Mouse (Mus musculus): ENCODE data around the gene Ckm. TPM values are rescaled to one million over a fixed set of nuclear protein-coding genes. Genes with fewer than 3 reads are reported as not detected.

Gene Ckm
- total and polyA plus RNA-seq, 3 experiments, result not detected

DNA sequence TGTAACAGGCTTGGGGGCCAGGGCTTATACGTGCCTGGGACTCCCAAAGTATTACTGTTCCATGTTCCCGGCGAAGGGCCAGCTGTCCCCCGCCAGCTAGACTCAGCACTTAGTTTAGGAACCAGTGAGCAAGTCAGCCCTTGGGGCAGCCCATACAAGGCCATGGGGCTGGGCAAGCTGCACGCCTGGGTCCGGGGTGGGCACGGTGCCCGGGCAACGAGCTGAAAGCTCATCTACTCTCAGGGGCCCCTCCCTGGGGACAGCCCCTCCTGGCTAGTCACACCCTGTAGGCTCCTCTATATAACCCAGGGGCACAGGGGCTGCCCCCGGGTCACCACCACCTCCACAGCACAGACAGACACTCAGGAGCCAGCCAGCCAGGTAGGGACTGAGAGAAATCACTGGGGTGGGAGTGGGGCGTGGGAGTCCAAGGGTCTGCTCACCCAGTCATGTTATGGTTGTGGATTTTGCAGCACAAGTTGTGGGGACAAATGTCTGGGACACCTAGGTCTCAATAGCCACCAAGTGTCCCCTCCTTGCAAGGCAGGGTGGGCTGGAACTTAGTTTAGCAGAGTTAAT, 6.3 kb downstream of the Ckm start:
- H3K9me3 ChIP-seq (replicated peaks; ENCODE audit: insufficient read depth, low read length), result no peaks in the 10 kb centered on the region
- H3K27ac ChIP-seq (ENCODE audit: control insufficient read depth, low read depth, low read length), result no peak overlapping the region
- DNase-seq (ENCODE audit: low read depth, low spot score), result no peak
- H3K27me3 ChIP-seq (ENCODE audit: control insufficient read depth in 1 of 2, insufficient read depth in 2 of 2, low read length in 2 of 2), result peaks cover 0 to 2% of the 10 kb centered on the region in 2 experiments; a peak in 1 of 4 replicates
- TF ChIP-seq GATA1 (IDR thresholded peaks at IDR 0.05; ENCODE audit: low read depth, low read length) (no peak), TAL1 (IDR thresholded peaks at IDR 0.05; ENCODE audit: low read length) (no peak), RAD21 (IDR thresholded peaks at IDR 0.05; ENCODE audit: low read depth, low read length) (no peak), ZNF384 (IDR thresholded peaks at IDR 0.05; ENCODE audit: low read depth, low read length) (no peak)
- no peaks in the 10 kb centered on the region for H3K36me3 ChIP-seq (ENCODE audit: control insufficient read depth in 1 of 2, insufficient read depth in 2 of 2, low read length in 2 of 2)
- no peak overlapping the region for H3K4me3 ChIP-seq (ENCODE audit: control insufficient read depth in 1 of 2, insufficient read depth in 1 of 2, low read depth in 2 of 2, low read length in 2 of 2)
- no peaks in the 10 kb centered on the region for H3K4me1 ChIP-seq (ENCODE audit: control insufficient read depth in 1 of 2, insufficient read depth in 2 of 2, low read length in 2 of 2)
- H3K9ac ChIP-seq (ENCODE audit: control insufficient read depth, low read depth, low read length, poor library complexity, severe bottlenecking), result no peak overlapping the region
- H3K79me2 ChIP-seq (ENCODE audit: control insufficient read depth, insufficient read depth, low read length, poor library complexity), result no peaks in the 10 kb centered on the region

GRCm38 (mm10) chr7:19411783-19412182, 7.2 kb downstream of the Ckm start:
- Histone ChIP-seq H3K9me3 (replicated peaks; ENCODE audit: insufficient read depth, low read length) (no peaks in the 10 kb centered on the region), H3K27me3 (ENCODE audit: control insufficient read depth in 1 of 2, insufficient read depth in 2 of 2, low read length in 2 of 2) (peaks cover 0 to 2% of the 10 kb centered on the region in 2 experiments; a peak in 1 of 4 replicates), H3K36me3 (ENCODE audit: control insufficient read depth in 1 of 2, insufficient read depth in 2 of 2, low read length in 2 of 2) (no peaks in the 10 kb centered on the region), H3K4me1 (ENCODE audit: control insufficient read depth in 1 of 2, insufficient read depth in 2 of 2, low read length in 2 of 2) (no peaks in the 10 kb centered on the region), H3K9ac (ENCODE audit: control insufficient read depth, low read depth, low read length, poor library complexity, severe bottlenecking) (no peak overlapping the region), H3K27ac (ENCODE audit: control insufficient read depth, low read depth, low read length) (no peak overlapping the region), H3K4me3 (ENCODE audit: control insufficient read depth in 1 of 2, insufficient read depth in 1 of 2, low read depth in 2 of 2, low read length in 2 of 2) (no peak overlapping the region), H3K79me2 (ENCODE audit: control insufficient read depth, insufficient read depth, low read length, poor library complexity) (no peaks in the 10 kb centered on the region)
- TF ChIP-seq GABPA (IDR thresholded peaks at IDR 0.05; ENCODE audit: low read depth, low read length) (no peak), RCOR1 (IDR thresholded peaks at IDR 0.05; ENCODE audit: low read depth, low read length) (no peak), MYB (IDR thresholded peaks at IDR 0.05; ENCODE audit: low read depth, low read length) (no peak), ETS1 (IDR thresholded peaks at IDR 0.05; ENCODE audit: low read depth, low read length) (no peak), CHD1 (IDR thresholded peaks at IDR 0.05; ENCODE audit: low read depth, low read length) (no peak), POLR2AphosphoS2 (IDR thresholded peaks at IDR 0.05; ENCODE audit: low read length) (no peak)
- no peak for DNase-seq (ENCODE audit: low read depth, low spot score)

DNA sequence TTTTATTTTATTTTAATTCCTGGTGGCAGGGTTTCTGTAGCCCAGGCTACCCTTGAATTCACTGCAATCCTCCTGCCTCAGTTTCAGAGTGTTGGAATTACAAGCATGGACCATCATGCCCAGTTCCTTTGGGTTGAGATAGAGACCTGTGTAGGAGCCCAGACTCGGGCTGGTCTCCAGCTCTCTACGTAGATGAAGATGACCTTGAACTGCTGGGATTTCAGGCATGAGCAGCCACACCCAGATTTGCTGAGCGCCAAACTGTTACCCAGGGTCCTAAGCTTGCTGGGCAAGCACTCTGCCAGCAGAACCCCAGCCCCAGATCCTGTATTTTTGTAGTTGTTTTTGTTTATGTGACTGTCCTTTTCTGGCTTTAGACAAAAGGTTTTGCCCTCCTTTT, 8.9 kb downstream of the Ckm start:
- TF ChIP-seq CHD1 (IDR thresholded peaks at IDR 0.05; ENCODE audit: low read depth, low read length) (no peak), GATA1 (IDR thresholded peaks at IDR 0.05; ENCODE audit: low read depth, low read length) (no peak), NRF1 (IDR thresholded peaks at IDR 0.05; ENCODE audit: insufficient read depth, low read depth, low read length, poor library complexity, severe bottlenecking) (no peak), POLR2A (IDR thresholded peaks at IDR 0.05; ENCODE audit: control insufficient read depth in 1 of 2, insufficient read depth in 1 of 2, low read depth in 1 of 2, low read length in 2 of 2, poor library complexity in 1 of 2) (no peak), USF1 (IDR thresholded peaks at IDR 0.05; ENCODE audit: low read depth, low read length) (no peak), MYC (IDR thresholded peaks at IDR 0.05; ENCODE audit: low read depth, low read length) (no peak), ZNF384 (IDR thresholded peaks at IDR 0.05; ENCODE audit: low read depth, low read length) (no peak), JUND (IDR thresholded peaks at IDR 0.05; ENCODE audit: low read depth, low read length) (no peak), USF2 (IDR thresholded peaks at IDR 0.05; ENCODE audit: borderline replicate concordance in 1 of 2, insufficient read depth in 1 of 2, low read depth in 1 of 2, low read length in 2 of 2) (no peak), SMC3 (IDR thresholded peaks at IDR 0.05; ENCODE audit: low read depth, low read length) (no peak), MAX (IDR thresholded peaks at IDR 0.05; ENCODE audit: low read length) (no peak), NELFE (IDR thresholded peaks at IDR 0.05; ENCODE audit: low read depth, low read length) (no peak), RAD21 (IDR thresholded peaks at IDR 0.05; ENCODE audit: low read depth, low read length) (no peak), UBTF (IDR thresholded peaks at IDR 0.05; ENCODE audit: borderline replicate concordance, insufficient read depth, low read depth, low read length) (no peak)

More for the DNA sequence above, 8.9 kb downstream of the Ckm start:
- peaks cover 0 to 2% of the 10 kb centered on the region in 2 experiments; a peak in 1 of 4 replicates for H3K27me3 ChIP-seq (ENCODE audit: control insufficient read depth in 1 of 2, insufficient read depth in 2 of 2, low read length in 2 of 2)
- no peaks in the 10 kb centered on the region for H3K79me2 ChIP-seq (ENCODE audit: control insufficient read depth, insufficient read depth, low read length, poor library complexity)
- H3K4me3 ChIP-seq (ENCODE audit: control insufficient read depth in 1 of 2, insufficient read depth in 1 of 2, low read depth in 2 of 2, low read length in 2 of 2), result no peak overlapping the region
- DNase-seq (ENCODE audit: low read depth, low spot score), result no peak
- no peaks in the 10 kb centered on the region for H3K4me1 ChIP-seq (ENCODE audit: control insufficient read depth in 1 of 2, insufficient read depth in 2 of 2, low read length in 2 of 2)
- no peaks in the 10 kb centered on the region for H3K36me3 ChIP-seq (ENCODE audit: control insufficient read depth in 1 of 2, insufficient read depth in 2 of 2, low read length in 2 of 2)
- no peaks in the 10 kb centered on the region for H3K9me3 ChIP-seq (replicated peaks; ENCODE audit: insufficient read depth, low read length)
- H3K27ac ChIP-seq (ENCODE audit: control insufficient read depth, low read depth, low read length), result no peak overlapping the region
- H3K9ac ChIP-seq (ENCODE audit: control insufficient read depth, low read depth, low read length, poor library complexity, severe bottlenecking), result no peak overlapping the region
